Mouse (Mus musculus) activated CD4-positive, CD25-positive, alpha-beta regulatory T cell, adult 4 months (primary cell): Measurements from ENCODE around the gene Gm36176. TPM values are rescaled to one million over a fixed set of nuclear protein-coding genes. Genes with fewer than 3 reads are reported as not detected.
A peak's percentile ranks its signal among the peaks of the same experiment; 100 is the strongest.
"Not testable (repeated sequence)": the region's sequence is repeated elsewhere in the genome, so short reads cannot be mapped to it uniquely, and the experiment has no call there.

Source experiments
- ATAC-seq: one replicate; pipeline ENCODE4 v1.8.0; 2017
- polyA plus RNA-seq, 2 experiments: library from polyadenylated mRNA; unstranded; fragments of 100-300 nt; shearing (Covaris generic); gene quantifications; one replicate each; pipeline ENCODE4 v1.2.1; 2017

Gene Gm36176
- polyA plus RNA-seq, result not detected

DNA sequence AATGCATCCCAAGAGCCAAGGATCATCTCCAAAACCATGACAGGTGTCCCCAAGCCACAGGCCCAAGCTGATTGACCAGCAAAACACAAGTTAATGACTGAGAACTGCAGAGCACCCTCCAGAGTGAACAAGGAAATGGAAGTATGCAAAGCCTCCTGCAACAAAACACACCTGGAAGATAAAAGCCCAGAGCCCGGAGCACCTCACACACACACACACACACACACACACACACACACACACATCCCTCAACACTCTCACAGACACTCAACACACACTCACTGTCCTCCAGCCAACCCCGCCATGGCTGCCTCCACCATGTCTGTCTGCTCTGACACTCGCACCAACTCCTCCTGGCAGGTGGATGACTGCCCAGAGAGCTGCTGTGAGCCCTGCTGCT lies at the start of gene Gm36176:
Gene Gm36176, plus strand, starts transcription at position 301 of the 400 bp plus-strand sequence.
- ATAC-seq, result no peak

DNA sequence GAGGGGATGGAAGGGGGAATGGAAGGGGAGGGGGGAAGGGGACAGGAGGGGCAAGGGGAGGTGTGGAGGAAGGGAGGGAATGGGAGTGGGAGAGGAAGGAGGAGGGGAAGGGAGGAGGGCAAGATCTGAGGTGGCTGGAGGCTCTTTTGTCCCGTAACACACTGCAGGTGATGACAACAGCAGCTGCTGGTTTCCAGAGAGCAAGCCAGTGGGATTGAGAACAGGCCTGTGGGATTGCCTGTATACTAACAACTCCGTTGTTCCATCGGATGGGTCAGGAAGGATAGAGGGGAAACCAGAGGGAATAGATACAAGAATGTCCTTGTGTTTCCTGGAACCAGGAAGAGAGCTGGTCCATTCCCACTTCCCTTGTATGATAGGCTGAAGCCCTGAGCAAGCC lies 48.9 kb upstream of the Gm36176 start:
- no peak for ATAC-seq

DNA sequence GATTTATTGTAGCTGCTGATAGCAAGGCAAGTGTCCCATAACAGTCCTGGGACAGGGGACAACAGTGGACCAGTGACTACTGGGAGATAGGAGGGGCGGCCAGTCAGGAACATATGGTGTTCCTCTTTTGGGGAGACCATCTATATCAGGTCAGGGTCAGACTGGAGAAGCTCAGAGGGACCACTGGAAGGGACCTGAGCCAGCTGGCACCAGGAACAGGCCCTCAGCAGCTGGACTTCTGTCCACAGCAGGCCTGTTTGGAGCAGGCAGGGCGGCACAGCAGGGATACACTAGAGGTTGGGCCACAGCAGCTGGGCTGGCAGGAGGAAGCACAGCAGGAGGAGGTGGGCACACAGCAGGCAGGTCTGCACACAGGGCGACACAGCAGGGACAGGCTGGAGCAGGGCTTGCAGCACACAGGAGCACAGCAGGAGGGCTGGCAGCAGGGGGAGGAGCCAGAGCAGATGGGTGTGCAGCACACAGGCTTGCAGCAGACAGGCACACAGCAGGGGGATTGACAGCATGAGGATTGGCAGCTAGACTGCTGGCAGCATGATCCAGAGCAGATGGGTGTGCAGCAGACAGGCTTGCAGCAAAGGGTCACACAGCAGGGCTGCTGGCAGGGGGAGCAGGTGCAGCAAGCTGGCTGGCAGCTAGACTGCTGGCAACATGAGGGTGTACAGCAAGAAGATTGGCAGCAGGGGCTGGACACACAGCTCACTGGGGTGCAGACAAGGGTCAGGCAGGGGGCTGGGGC lies 48.3 kb upstream of the Gm36176 start:
- not testable (repeated sequence) for ATAC-seq

- no peak for ATAC-seq
Measured at GRCm38 (mm10) chr10:77798921-77799508, 47.6 kb upstream of the Gm36176 start, which contains the start of gene Gm19668. Gene Gm19668 (minus strand): TSS chr10:77799133.

DNA sequence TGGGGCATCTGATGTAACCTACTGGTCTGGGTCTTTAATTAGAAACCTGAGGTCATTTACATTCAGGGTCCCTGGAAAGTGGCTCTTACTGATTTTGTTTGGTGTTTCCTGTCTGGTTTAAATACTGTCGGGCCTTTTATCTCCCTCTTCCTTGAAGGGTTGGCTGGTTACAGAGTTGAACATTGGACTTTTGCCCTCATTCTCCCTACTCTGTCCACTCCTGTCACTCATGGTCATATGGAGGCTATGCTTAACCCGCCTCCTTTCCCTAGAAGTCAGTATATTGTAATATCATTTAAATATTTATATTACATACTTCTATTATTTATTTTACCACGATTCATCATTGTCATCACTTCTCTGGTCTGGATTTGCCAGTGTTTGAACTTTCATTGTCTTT lies 42.5 kb upstream of the Gm36176 start:
- ATAC-seq, result no peak

GRCm38 (mm10) chr10:77811743-77812142 lies 34.9 kb upstream of the Gm36176 start, which contains the start of gene Gm9507:
Gene Gm9507 (minus strand): TSS chr10:77811843.
- no peak for ATAC-seq

DNA sequence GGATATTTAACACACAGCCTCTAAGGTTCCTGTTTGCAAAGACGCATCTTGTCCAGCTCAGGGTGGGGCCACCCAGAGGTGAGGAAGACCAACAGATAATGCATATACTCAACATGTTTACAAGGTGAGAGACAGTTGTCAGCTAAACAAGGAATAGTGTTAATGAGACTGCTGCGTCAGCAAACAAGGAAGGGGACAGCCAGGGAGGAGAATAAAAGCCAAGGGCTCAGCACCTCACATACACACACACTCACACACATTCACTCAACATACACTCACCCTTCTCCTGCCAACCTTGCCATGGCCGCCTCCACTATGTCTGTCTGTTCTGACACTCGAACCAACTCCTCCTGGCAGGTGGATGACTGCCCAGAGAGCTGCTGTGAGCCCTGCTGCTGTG lies 32.2 kb upstream of the Gm36176 start, which contains the start of gene Gm2696:
Gene Gm2696, plus strand, starts transcription at position 301 of the 400 bp plus-strand sequence.
- no peak for ATAC-seq

- no peak for ATAC-seq
Measured at GRCm38 (mm10) chr10:77815514-77815913, 31.1 kb upstream of the Gm36176 start.

- no peak for ATAC-seq
Measured at GRCm38 (mm10) chr10:77818523-77818922, 28.1 kb upstream of the Gm36176 start.

- ATAC-seq, result no peak
Measured at GRCm38 (mm10) chr10:77819203-77819602, 27.4 kb upstream of the Gm36176 start.

GRCm38 (mm10) chr10:77826951-77827350 lies 19.7 kb upstream of the Gm36176 start, which contains the start of gene Krtap10-4:
Gene Krtap10-4 (minus strand): TSS chr10:77827095.
- ATAC-seq, result no peak

- ATAC-seq, result no peak
Measured at GRCm38 (mm10) chr10:77835647-77836046, 11.0 kb upstream of the Gm36176 start, which contains the start of gene Krtap10-10. Gene Krtap10-10 (plus strand): TSS chr10:77835947.

DNA sequence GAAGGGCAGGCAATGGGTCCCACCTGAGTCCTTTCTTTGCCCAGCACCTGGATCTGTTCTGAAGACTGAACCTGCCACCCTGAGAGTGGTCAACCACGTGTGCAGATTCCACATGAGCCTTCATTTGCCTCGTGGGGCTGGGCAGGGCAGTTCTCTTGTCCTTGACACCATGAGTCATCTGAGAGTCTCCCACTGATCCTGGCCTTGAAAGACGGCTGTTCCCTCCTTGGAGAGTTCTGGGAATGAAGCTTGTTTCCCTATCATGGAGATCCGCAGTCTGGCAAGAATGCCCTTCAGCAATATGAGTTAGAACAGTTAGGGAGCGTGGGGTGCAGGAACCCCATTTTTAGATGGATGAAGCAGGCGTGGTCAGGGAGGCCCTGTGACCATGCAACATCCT lies 7.6 kb upstream of the Gm36176 start:
- ATAC-seq, result no peak

- no peak for ATAC-seq
Measured at GRCm38 (mm10) chr10:77846961-77847360, 358 bp downstream of the Gm36176 start.

- ATAC-seq, result no peak
Measured at GRCm38 (mm10) chr10:77847538-77847937, 935 bp downstream of the Gm36176 start.

DNA sequence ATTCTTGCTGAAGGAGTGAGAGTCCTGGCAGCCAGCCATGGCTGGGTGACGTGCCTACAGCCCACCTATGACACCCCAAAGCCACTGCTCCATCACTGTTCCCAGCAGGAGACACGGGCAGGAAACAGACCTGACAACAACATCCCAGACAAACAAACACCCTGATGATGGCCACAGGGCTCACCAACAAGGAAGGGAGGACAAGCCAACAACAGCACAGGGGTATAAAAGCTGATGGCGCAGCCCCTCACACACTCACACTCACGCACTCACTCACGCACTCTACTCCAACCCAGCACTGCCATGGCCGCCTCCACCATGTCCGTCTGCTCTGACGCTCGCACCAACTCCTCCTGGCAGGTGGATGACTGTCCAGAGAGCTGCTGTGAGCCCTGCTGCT lies 6.0 kb downstream of the Gm36176 start, which contains the start of gene Gm10318:
Gene Gm10318, plus strand, starts transcription at position 301 of the 400 bp plus-strand sequence.
- no peak for ATAC-seq

- no peak for ATAC-seq
Measured at GRCm38 (mm10) chr10:77861675-77862074, 15.1 kb downstream of the Gm36176 start, which contains the start of gene Gm3285. Gene Gm3285 (plus strand): TSS chr10:77861975.

DNA sequence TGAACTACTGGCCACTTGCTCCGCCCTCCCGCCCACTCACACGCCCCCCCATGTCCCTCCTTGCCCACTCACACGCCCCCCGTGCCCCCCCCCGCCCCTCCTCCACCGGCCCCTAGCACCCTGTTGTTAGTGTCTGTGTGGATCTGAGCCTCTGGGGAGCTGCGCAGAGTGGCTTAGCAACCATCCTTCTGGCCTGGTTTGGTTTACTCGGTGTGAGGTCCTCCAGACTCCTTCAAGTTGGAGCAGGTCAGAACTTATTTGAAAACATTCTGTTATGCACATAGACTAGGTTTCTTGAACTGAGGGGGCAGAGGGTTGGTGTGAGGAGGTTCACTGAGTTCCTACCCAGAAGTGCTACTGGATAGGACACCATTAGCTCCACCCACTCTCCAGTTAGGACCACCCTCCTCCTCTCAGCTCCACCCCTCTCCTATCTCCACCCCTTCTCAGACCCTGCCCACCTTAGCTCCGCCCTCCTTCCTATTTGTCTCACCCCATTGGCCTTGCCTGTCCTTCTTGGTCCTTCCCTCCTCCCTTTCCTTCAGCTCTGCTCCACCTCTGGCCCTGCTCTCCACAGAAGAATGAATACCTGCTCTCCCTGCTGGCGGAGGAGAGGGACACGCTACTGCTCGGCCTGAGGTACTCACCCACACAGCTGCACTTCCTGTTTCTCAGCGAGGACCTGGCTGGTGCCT lies 17.6 kb downstream of the Gm36176 start:
- peak; percentile 89 for ATAC-seq

- ATAC-seq, result no peak
Measured at GRCm38 (mm10) chr10:77864762-77865143, 18.1 kb downstream of the Gm36176 start.

GRCm38 (mm10) chr10:77867546-77867945 lies 20.9 kb downstream of the Gm36176 start:
- ATAC-seq, result no peak

DNA sequence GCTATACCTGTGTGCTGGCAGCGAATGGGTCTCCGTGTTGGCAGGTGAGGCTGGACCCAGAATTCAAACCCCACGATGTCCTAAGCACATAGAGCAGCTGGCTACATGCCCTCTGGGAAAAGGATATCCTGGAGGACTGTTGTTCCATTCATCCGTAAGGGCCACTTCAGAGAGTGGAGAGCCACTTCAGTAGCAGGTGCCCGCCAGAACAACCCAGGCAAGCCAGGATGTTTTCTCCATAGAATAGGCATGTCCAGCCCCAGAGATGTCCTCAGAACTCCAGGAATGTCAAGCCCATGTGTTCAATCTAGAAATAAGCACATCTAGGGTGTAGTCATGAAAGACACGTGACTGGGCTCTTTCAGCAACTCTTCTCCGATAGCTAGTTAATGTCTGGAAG lies 23.0 kb downstream of the Gm36176 start:
- no peak for ATAC-seq

- ATAC-seq, result no peak
Measured at GRCm38 (mm10) chr10:77878985-77879384, 32.4 kb downstream of the Gm36176 start.

- ATAC-seq, result no peak
Measured at GRCm38 (mm10) chr10:77880305-77880704, 33.7 kb downstream of the Gm36176 start.
